12 mouse cellular contexts compared by ENCODE assay signal in the genomic region with DNA sequence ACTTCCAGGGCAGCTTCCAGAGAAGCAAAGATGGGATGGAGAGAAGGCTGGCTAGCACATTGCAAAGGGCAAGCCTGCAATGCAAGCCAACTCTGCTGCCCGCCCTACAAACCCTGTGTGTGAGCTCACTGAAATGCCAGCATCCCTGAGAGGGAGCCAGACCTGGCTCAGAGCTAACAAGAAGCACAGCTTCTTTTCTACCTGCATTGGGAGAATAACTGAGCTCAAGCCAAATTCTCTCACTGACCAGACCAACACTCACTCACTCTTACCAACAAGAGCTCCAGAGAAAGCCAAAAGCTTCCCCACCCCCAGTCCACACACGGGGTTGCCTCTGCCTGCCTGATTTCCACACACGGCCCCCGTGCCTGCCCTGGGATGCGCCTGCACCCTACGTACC. TPM values are rescaled to one million over a fixed set of nuclear protein-coding genes. Genes with fewer than 3 reads are reported as not detected.
A peak's percentile ranks its signal among the peaks of the same experiment; 100 is the strongest.
DNase-seq lines count a peak whose midpoint lies in the region; ATAC-seq and TF ChIP-seq lines count a peak whose summit lies in the region.
"Had no signal": no experiment of that assay in that cellular context is flagged by ENCODE, and none has a peak within 500 bp of the region (broad histone marks: within the 10 kb centered on the region; RNA-seq: fewer than 3 reads in every experiment).

No protein-coding gene starts in this region.

- H3K4me1 ChIP-seq in heart, embryonic 16.5 days (ENCODE audit: control insufficient read depth, insufficient read depth, low read length), result peaks cover 73% of the 10 kb centered on the region
- H3K4me1 ChIP-seq in spleen, adult 2 months (ENCODE audit: control insufficient read depth, insufficient read depth, insufficient read length), result peaks cover 57% of the 10 kb centered on the region; the same call in 1 of the 2 replicates
- H3K4me1 ChIP-seq in small intestine, adult 2 months (ENCODE audit: control insufficient read depth, insufficient read depth, insufficient read length, low read length), result peaks cover 44% of the 10 kb centered on the region
- peaks cover 11% of the 10 kb centered on the region; the same call in 1 of the 2 replicates for H3K4me1 ChIP-seq in neural tube, embryonic 15.5 days
- H3K4me1 ChIP-seq: midbrain, embryonic 15.5 days had no signal

- H3K27ac ChIP-seq in heart, embryonic 16.5 days (ENCODE audit: low read length), result peak overlapping the region; percentile 84
- peak overlapping the region; percentile 10 for H3K27ac ChIP-seq in spleen, adult 2 months (ENCODE audit: insufficient read depth, low read length)
- H3K27ac ChIP-seq in small intestine, adult 2 months (ENCODE audit: insufficient read depth, low read depth, low read length), result peak overlapping the region; percentile 50
- no peak overlapping the region for H3K27ac ChIP-seq in neural tube, embryonic 15.5 days (replicated peaks)
- H3K27ac ChIP-seq: liver, embryonic 15.5 days; midbrain, embryonic 15.5 days had no signal

- no peak for TF ChIP-seq POLR2A in spleen, adult 2 months (IDR thresholded peaks at IDR 0.05; ENCODE audit: low read depth, low read length)
- no peak for TF ChIP-seq POLR2A in small intestine, adult 2 months (IDR thresholded peaks at IDR 0.05; ENCODE audit: low read depth, low read length)

- ATAC-seq in heart, embryonic 16.5 days (replicated peaks; ENCODE audit: extremely low read depth, insufficient read depth, low FRiP score), result no peak
- no peak for ATAC-seq in neural tube, embryonic 15.5 days (ENCODE audit: low FRiP score)
- ATAC-seq: midbrain, embryonic 15.5 days had no signal

- no peak for DNase-seq in heart, postnatal 14 days
- DNase-seq in spleen, adult 2 months (ENCODE audit: low read depth in 1 of 2, low spot score in 2 of 2), result no peak
- DNase-seq in spleen, postnatal 4 days (ENCODE audit: low spot score in 2 of 2), result no peak
- DNase-seq in cerebellum, postnatal 10 days, result peak; percentile 48 to 59
- no peak for DNase-seq in kidney, adult 11 months

- no peaks in the 10 kb centered on the region for H3K9me3 ChIP-seq in heart, embryonic 16.5 days (replicated peaks; ENCODE audit: control insufficient read depth, low read length)
- H3K9me3 ChIP-seq in neural tube, embryonic 15.5 days (replicated peaks), result no peaks in the 10 kb centered on the region
- H3K9me3 ChIP-seq: forebrain, embryonic 10.5 days; liver, embryonic 15.5 days; midbrain, embryonic 15.5 days had no signal

- no peak overlapping the region for H3K9ac ChIP-seq in heart, embryonic 16.5 days (ENCODE audit: low read length)
- no peak overlapping the region for H3K9ac ChIP-seq in neural tube, embryonic 15.5 days (replicated peaks)
- H3K9ac ChIP-seq: liver, embryonic 15.5 days; midbrain, embryonic 15.5 days had no signal

- intact Hi-C loops in heart, postnatal 14 days (cut with DNase I), result loop anchor here (2.0 to 5.0 kb wide), 2 partner anchors 14 to 33 kb away; no protein-coding TSS in a partner anchor

- H3K4me2 ChIP-seq in heart, embryonic 16.5 days (ENCODE audit: low read depth, low read length), result no peak overlapping the region
- H3K4me2 ChIP-seq in neural tube, embryonic 15.5 days, result no peak overlapping the region
- H3K4me2 ChIP-seq: liver, embryonic 15.5 days; midbrain, embryonic 15.5 days had no signal

- peaks cover 23% of the 10 kb centered on the region for H3K36me3 ChIP-seq in heart, embryonic 16.5 days (ENCODE audit: control insufficient read depth, insufficient read depth)
- H3K36me3 ChIP-seq in spleen, adult 2 months (ENCODE audit: control insufficient read depth, insufficient read depth, low read length), result peaks cover 56% of the 10 kb centered on the region
- H3K36me3 ChIP-seq in small intestine, adult 2 months (ENCODE audit: control insufficient read depth, insufficient read depth, low read length), result peaks cover 79% of the 10 kb centered on the region
- peaks cover 18% of the 10 kb centered on the region; the same call in 1 of the 2 replicates for H3K36me3 ChIP-seq in neural tube, embryonic 15.5 days
- H3K36me3 ChIP-seq: midbrain, embryonic 15.5 days had no signal

- 65% methylated on average over 6 of the region's 6 CpGs for WGBS in heart, embryonic 16.5 days
- WGBS in spleen, adult 2 months, result 71% methylated on average over 6 of the region's 6 CpGs
- 80% methylated on average over 6 of the region's 6 CpGs for WGBS in small intestine, adult 2 months
- 95% methylated on average over 6 of the region's 6 CpGs for WGBS in neural tube, embryonic 15.5 days

- TF ChIP-seq CTCF in spleen, adult 2 months (IDR thresholded peaks at IDR 0.05; ENCODE audit: extremely low read depth, insufficient read depth, insufficient read length, insufficient replicate concordance), result no peak
- no peak for TF ChIP-seq CTCF in small intestine, adult 2 months (IDR thresholded peaks at IDR 0.05; ENCODE audit: extremely low read depth, insufficient read length, insufficient replicate concordance, low read depth, low read length)

- no peaks in the 10 kb centered on the region for H3K27me3 ChIP-seq in heart, embryonic 16.5 days (ENCODE audit: control insufficient read depth, insufficient read depth, low read length)
- no peaks in the 10 kb centered on the region for H3K27me3 ChIP-seq in spleen, adult 2 months (ENCODE audit: control insufficient read depth, insufficient read depth, low read length)
- no peaks in the 10 kb centered on the region for H3K27me3 ChIP-seq in small intestine, adult 2 months (ENCODE audit: control insufficient read depth, insufficient read depth, low read length)
- no peaks in the 10 kb centered on the region for H3K27me3 ChIP-seq in neural tube, embryonic 15.5 days (replicated peaks)
- H3K27me3 ChIP-seq: liver, embryonic 15.5 days; midbrain, embryonic 15.5 days had no signal

- H3K4me3 ChIP-seq in heart, embryonic 16.5 days (ENCODE audit: low read length), result no peak overlapping the region
- no peak overlapping the region for H3K4me3 ChIP-seq in spleen, adult 2 months (ENCODE audit: extremely low read depth, insufficient read depth, insufficient read length)
- H3K4me3 ChIP-seq in small intestine, adult 2 months (ENCODE audit: low read depth, low read length), result no peak overlapping the region
- no peak overlapping the region for H3K4me3 ChIP-seq in neural tube, embryonic 15.5 days (replicated peaks)
- H3K4me3 ChIP-seq: forebrain, embryonic 10.5 days; liver, embryonic 15.5 days; midbrain, embryonic 15.5 days had no signal

RNA-seq across cellular contexts. Expression of gene Myh9, which starts 37.5 kb away (rescaled TPM):
- 22.8 and 29.7 TPM in 2 replicates for polyA plus RNA-seq in heart, embryonic 16.5 days (2015; fragmentation: Nextera tagmentation; extraction: Ambion mirVana)
- 100 to 1,000 TPM; 140 to 172 TPM for total RNA-seq in heart, postnatal 14 days (2021)
- 138 and 142 TPM in 2 replicates for polyA plus RNA-seq in spleen, adult 2 months (2012; rRNA removed)
- polyA plus RNA-seq in small intestine, adult 2 months (2012; rRNA removed), result 44.8 and 89.4 TPM in 2 replicates
- polyA plus RNA-seq in neural tube, embryonic 15.5 days (2015; fragmentation: Nextera tagmentation; extraction: Ambion mirVana), result 9.6 and 17.7 TPM in 2 replicates

RNA-seq across cellular contexts. Expression of gene Apol8, which starts 47.7 kb away (rescaled TPM):
- 0.05 TPM in 1 of 2 replicates, not detected in the other for polyA plus RNA-seq in heart, embryonic 16.5 days (2015; fragmentation: Nextera tagmentation; extraction: Ambion mirVana)
- not detected for total RNA-seq in heart, postnatal 14 days (2021)
- polyA plus RNA-seq in spleen, adult 2 months (2012; rRNA removed), result 4.3 and 5.9 TPM in 2 replicates
- 0.10 and 0.11 TPM in 2 replicates for polyA plus RNA-seq in small intestine, adult 2 months (2012; rRNA removed)
- 0.19 and 0.49 TPM in 2 replicates for polyA plus RNA-seq in neural tube, embryonic 15.5 days (2015; fragmentation: Nextera tagmentation; extraction: Ambion mirVana)
- polyA plus RNA-seq: kidney, embryonic 14.5 days had no signal

Comparison
In these comparisons a context has a peak if more than half of its experiments do, and no peak if none do; other contexts are left out.
1. DNase-seq: peak in cerebellum, postnatal 10 days (2 of 2); none in heart, postnatal 14 days (0 of 2), spleen, adult 2 months (0 of 2), spleen, postnatal 4 days (0 of 2) and kidney, adult 11 months (single experiment).